Mouse (Mus musculus): ENCODE results near the gene Thumpd3. TPM values are rescaled to one million over a fixed set of nuclear protein-coding genes. Genes with fewer than 3 reads are reported as not detected.
A peak's percentile ranks its signal among the peaks of the same experiment; 100 is the strongest.

The Thumpd3 gene
- polyA plus RNA-seq, 1 experiment = 5.4 TPM

DNA sequence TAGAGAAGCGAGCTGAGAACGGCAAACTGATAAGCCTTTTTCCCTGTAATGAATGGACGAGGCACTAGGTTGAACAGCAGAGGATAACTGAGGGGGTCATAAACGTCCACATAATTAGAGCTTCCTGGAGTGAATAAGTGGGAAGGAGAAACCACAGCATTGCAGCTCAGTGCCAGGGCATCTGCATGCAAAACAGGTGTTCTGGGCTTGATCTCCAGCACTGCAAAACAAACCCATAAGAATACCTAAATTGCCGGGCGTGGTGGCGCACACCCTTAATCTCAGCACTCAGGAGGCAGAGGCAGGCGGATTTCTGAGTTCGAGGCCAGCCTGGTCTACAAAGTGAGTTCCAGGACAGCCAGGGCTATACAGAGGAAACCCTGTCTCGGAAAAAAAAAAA lies 17.3 kb downstream of the Thumpd3 start:
- 0 out of 2 replicates have a peak overlapping the region, but pooled peaks have one; percentile 15 for H3K27ac ChIP-seq (ENCODE audit: insufficient read depth, low read depth, low read length)
- no peak overlapping the region for H3K4me3 ChIP-seq (ENCODE audit: low read depth, low read length)
- TF ChIP-seq CTCF (IDR thresholded peaks at IDR 0.05; ENCODE audit: extremely low read depth, insufficient read length, insufficient replicate concordance, low read depth, low read length) (no peak), POLR2A (IDR thresholded peaks at IDR 0.05; ENCODE audit: low read depth, low read length) (no peak)
- H3K36me3 ChIP-seq (ENCODE audit: control insufficient read depth, insufficient read depth, low read length) = peaks cover 59% of the 10 kb centered on the region
- H3K27me3 ChIP-seq (ENCODE audit: control insufficient read depth, insufficient read depth, low read length) = no peaks in the 10 kb centered on the region
- H3K4me1 ChIP-seq (ENCODE audit: control insufficient read depth, insufficient read depth, insufficient read length, low read length) = peaks cover 3% of the 10 kb centered on the region; the same call in 1 of the 2 replicates
- WGBS = 69% methylated on average over 10 of the region's 10 CpGs

DNA sequence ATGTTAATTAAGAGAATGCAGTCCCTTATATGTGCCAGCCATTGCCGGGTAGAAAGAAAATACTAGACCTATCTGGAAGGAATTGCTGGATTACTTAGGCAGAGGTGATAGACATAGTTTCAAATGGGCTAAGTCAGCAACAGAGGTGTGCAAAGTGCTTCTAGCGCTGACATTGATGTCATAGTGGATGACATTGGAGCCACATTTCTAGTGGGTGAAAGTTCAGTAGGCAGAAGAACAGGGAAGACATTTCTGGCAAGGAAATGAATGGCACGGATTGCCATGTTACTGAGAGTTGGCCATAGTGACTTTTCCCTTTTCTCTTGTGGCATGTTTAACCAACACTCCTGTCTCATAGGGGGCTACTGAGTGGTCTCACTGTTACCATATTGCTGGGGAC lies 19.2 kb downstream of the Thumpd3 start:
- Histone ChIP-seq H3K27ac (ENCODE audit: insufficient read depth, low read depth, low read length) (no peak overlapping the region), H3K4me1 (ENCODE audit: control insufficient read depth, insufficient read depth, insufficient read length, low read length) (peaks cover 3% of the 10 kb centered on the region; the same call in 1 of the 2 replicates), H3K4me3 (ENCODE audit: low read depth, low read length) (no peak overlapping the region), H3K27me3 (ENCODE audit: control insufficient read depth, insufficient read depth, low read length) (no peaks in the 10 kb centered on the region), H3K36me3 (ENCODE audit: control insufficient read depth, insufficient read depth, low read length) (peaks cover 60% of the 10 kb centered on the region)
- TF ChIP-seq CTCF (IDR thresholded peaks at IDR 0.05; ENCODE audit: extremely low read depth, insufficient read length, insufficient replicate concordance, low read depth, low read length) (no peak), POLR2A (IDR thresholded peaks at IDR 0.05; ENCODE audit: low read depth, low read length) (no peak)
- WGBS = 64% methylated on average over 3 of the region's 3 CpGs

DNA sequence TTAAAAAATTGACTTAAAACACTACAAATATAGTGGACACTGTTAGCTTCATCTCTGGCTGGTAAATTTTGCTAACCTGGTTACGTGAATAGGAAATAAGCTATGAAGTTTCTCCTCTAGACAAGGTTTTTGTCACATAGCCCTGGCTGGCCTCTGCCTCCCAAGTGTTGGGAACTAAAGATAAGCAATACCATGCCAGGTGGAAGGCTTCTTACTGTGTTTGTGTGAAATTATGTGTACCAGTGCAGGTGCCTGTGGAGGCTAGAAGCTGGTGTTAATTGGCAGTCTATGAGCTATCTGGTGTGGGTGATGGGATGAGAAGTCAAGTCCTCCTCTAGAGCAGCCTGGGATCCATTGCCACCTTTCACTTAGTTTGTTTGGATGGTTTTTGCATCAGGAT lies 23.1 kb downstream of the Thumpd3 start:
- TF ChIP-seq CTCF (IDR thresholded peaks at IDR 0.05; ENCODE audit: extremely low read depth, insufficient read length, insufficient replicate concordance, low read depth, low read length) = no peak
- TF ChIP-seq POLR2A (IDR thresholded peaks at IDR 0.05; ENCODE audit: low read depth, low read length) = no peak
- WGBS = 92% methylated on average over 1 of the region's 1 CpGs
- no peak overlapping the region for H3K27ac ChIP-seq (ENCODE audit: insufficient read depth, low read depth, low read length)
- peaks cover 36% of the 10 kb centered on the region for H3K36me3 ChIP-seq (ENCODE audit: control insufficient read depth, insufficient read depth, low read length)
- H3K27me3 ChIP-seq (ENCODE audit: control insufficient read depth, insufficient read depth, low read length) = no peaks in the 10 kb centered on the region
- H3K4me3 ChIP-seq (ENCODE audit: low read depth, low read length) = no peak overlapping the region
- H3K4me1 ChIP-seq (ENCODE audit: control insufficient read depth, insufficient read depth, insufficient read length, low read length) = no peaks in the 10 kb centered on the region; the same call in 1 of the 2 replicates

GRCm38 (mm10) chr6:113075261-113075660 lies 29.2 kb downstream of the Thumpd3 start:
- no peak for TF ChIP-seq POLR2A (IDR thresholded peaks at IDR 0.05; ENCODE audit: low read depth, low read length)
- no peak for TF ChIP-seq CTCF (IDR thresholded peaks at IDR 0.05; ENCODE audit: extremely low read depth, insufficient read length, insufficient replicate concordance, low read depth, low read length)
- WGBS = 9% methylated on average over 3 of the region's 3 CpGs
- 0 out of 2 replicates have a peak, but pooled peaks cover 3% of the 10 kb centered on the region for H3K36me3 ChIP-seq (ENCODE audit: control insufficient read depth, insufficient read depth, low read length)
- no peak overlapping the region for H3K4me3 ChIP-seq (ENCODE audit: low read depth, low read length)
- H3K4me1 ChIP-seq (ENCODE audit: control insufficient read depth, insufficient read depth, insufficient read length, low read length) = no peaks in the 10 kb centered on the region; the same call in 1 of the 2 replicates
- H3K27ac ChIP-seq (ENCODE audit: insufficient read depth, low read depth, low read length) = peak overlapping the region; percentile 71
- H3K27me3 ChIP-seq (ENCODE audit: control insufficient read depth, insufficient read depth, low read length) = no peaks in the 10 kb centered on the region

DNA sequence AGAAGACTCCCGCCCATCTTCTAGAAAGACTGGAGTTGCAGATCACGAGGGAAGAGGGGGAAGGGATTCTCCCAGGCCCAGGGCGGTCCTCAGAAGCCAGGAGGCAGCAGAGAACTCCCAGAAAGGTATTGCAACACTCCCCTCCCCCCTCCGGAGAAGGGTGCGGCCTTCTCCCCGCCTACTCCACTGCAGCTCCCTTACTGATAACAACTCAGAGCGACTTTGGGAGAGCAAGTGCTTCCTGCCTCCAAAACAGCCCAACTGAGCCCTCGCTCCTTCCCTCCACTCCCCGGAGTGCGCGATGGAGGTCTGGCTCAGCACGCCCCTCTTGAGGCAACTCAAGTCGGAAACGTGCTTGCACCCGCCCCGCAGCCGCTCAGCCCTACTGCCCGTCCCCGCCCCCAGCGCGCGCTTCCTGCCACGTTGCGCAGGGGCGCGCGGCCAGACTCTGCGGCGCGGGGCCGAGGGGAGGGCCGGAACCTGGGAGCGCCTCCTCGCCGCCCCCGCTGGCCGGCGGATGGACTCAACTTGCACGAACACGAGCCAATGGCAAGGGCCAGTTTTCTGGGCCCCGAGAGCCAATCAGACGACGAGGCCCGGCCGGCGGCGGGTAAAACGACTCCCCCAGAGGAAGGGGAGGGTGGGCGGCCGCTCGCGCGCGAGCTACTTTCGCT lies 30.1 kb downstream of the Thumpd3 start:
- Histone ChIP-seq H3K27me3 (ENCODE audit: control insufficient read depth, insufficient read depth, low read length) (no peaks in the 10 kb centered on the region), H3K4me3 (ENCODE audit: low read depth, low read length) (peak overlapping the region; percentile 94), H3K27ac (ENCODE audit: insufficient read depth, low read depth, low read length) (peak overlapping the region; percentile 96), H3K4me1 (ENCODE audit: control insufficient read depth, insufficient read depth, insufficient read length, low read length) (no peaks in the 10 kb centered on the region; the same call in 1 of the 2 replicates), H3K36me3 (ENCODE audit: control insufficient read depth, insufficient read depth, low read length) (0 out of 2 replicates have a peak, but pooled peaks cover 2% of the 10 kb centered on the region)
- WGBS = under 1% methylated on average over 48 of the region's 55 CpGs
- peak; percentile 66; the same call in 1 of the 2 replicates for TF ChIP-seq CTCF (IDR thresholded peaks at IDR 0.05; ENCODE audit: extremely low read depth, insufficient read length, insufficient replicate concordance, low read depth, low read length)
- peak; percentile 63; the same call in 1 of the 2 replicates for TF ChIP-seq POLR2A (IDR thresholded peaks at IDR 0.05; ENCODE audit: low read depth, low read length)

DNA sequence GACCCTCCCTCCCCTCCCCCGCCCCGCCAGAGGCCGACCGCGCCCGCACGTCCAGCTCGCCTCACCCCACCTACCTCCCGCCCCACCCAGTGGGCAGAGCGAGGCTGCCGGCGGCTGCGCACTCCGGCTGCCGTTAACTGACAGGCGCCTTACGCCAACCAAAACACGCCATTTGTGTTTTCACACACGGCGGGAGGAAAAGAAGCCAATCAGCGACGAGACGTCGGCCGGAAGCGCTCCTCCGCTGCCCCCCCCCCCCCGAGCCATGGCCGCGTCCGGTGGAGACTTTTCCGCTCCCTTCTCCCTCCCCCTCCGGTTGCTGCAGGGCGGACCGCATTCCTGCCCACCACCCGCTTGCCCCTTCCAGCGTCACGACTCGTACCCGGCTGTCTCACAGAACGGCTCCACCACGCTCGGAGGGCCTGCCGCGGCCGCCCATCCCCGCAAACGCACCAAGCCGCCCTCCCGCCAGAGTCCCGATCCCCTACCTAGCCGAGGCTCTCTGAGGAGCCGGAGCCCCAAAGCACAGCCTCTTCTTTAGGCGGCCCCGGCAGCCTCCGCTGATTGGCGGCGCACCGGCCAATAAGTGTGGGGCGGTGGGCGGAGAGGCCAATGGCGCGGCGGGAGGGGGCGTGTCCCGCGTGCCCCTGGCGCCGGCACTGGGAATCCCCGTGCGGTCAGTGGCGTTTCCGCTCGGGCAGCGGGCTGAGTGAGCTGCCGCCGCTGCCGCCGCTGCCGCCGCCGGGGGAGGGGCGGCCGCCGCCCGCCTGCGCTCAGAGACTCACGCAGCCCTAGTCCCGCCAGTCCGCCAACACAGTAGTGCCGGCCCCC lies 30.9 kb downstream of the Thumpd3 start, which contains the start of gene Setd5:
Gene Setd5, plus strand, starts transcription at position 680 of the 831 bp plus-strand sequence.
- H3K36me3 ChIP-seq (ENCODE audit: control insufficient read depth, insufficient read depth, low read length) = 0 out of 2 replicates have a peak, but pooled peaks cover 1% of the 10 kb centered on the region
- H3K27me3 ChIP-seq (ENCODE audit: control insufficient read depth, insufficient read depth, low read length) = no peaks in the 10 kb centered on the region
- WGBS = under 1% methylated on average over 83 of the region's 91 CpGs
- no peak for TF ChIP-seq CTCF (IDR thresholded peaks at IDR 0.05; ENCODE audit: extremely low read depth, insufficient read length, insufficient replicate concordance, low read depth, low read length)
- peak; percentile 98 for TF ChIP-seq POLR2A (IDR thresholded peaks at IDR 0.05; ENCODE audit: low read depth, low read length)
- H3K4me1 ChIP-seq (ENCODE audit: control insufficient read depth, insufficient read depth, insufficient read length, low read length) = no peaks in the 10 kb centered on the region; the same call in 1 of the 2 replicates
- H3K27ac ChIP-seq (ENCODE audit: insufficient read depth, low read depth, low read length) = peak within 1 kb of the TSS; percentile 100
- peak within 1 kb of the TSS; percentile 94 for H3K4me3 ChIP-seq (ENCODE audit: low read depth, low read length)
